Mouse (Mus musculus): ENCODE data around the gene Klhl9.
"Not testable (repeated sequence)": the region's sequence is repeated elsewhere in the genome, so short reads cannot be mapped to it uniquely, and the experiment has no call there.

Klhl9 gene

DNA sequence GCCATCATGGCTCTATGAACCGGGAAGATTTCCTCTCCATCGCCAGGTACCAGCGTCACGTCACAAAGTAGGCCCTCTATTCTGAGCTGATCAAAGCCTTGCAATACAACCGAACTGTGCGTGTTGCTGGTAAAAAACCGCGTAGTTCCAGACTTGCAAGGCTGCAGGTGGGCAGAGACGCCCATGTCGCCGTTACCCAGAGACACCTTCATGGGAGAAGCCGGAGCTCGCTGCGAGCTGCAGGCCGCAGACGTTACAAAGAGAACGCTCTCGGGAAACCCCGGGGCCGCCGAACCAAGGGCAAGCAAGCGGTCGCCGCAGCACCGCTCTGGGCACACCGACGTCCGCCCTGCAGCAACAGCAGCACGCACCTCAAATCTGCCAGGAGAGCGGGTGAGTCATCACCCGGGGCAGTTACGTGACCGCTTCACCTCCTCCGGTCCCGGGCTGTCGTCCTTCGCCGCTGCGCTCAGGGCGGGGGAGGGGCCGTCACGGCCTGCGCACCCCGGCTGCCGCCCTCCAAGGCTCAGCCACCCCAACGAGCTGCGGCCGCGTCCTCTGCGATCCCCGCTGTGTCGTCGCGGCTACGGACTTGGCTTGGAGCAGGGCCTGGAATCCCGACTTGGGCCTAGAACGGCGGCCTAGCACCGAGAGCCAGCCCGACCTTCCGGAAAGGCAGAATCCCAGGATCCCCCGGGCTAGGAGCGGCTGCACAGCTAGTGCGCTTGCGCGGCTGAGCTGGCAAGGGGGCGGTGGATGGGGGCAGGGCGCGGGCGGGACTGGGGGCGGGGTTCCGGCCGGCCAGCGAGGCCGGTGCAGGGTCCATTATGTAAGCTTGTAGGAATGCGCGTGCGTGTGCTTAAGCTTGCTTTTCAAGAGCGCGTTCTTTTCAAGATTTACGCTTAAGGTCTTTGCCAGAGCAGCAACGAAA, at the start of gene Klhl9, which contains the start of gene Gm26566:
Klhl9 (minus strand) TSS at position 675 of the 931 bp plus-strand sequence.
Gm26566 (plus strand) TSS at position 15 of the 931 bp plus-strand sequence.
- peak; percentile 85 to 86 for DNase-seq (ENCODE audit: low spot score in 2 of 2)

DNA sequence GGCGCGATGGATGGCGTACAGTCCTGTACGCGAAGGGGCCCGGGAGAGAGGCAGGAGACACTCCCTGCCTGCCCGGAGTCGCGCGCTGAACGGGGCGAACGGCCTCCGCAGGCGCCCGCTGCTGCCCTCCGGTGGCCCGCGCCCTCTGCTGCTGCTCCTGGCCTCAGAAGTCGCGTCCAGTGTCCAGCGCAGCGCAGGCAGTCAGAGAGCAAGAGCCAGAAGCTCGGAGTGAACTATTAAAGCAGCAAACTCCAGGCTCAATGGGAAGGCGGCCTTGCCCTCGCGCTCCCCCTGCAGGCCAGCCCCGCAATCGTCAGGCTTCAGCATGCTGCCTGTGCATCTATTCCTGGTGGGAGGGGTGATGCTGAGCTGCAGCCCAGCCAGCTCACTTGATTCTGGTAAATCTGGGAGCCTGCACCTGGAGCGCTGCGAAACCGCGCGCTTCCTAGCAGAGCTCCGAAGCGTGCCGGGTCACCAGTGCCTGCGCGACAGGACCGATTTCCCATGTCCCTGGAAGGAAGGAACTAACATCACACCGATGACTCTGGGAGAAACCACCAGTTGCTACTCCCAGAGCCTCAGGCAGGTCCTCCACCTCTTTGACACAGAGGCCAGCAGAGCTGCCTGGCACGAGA, 41.2 kb upstream of the Klhl9 start:
- DNase-seq (ENCODE audit: low spot score in 2 of 2): peak; percentile 47 to 52

DNA sequence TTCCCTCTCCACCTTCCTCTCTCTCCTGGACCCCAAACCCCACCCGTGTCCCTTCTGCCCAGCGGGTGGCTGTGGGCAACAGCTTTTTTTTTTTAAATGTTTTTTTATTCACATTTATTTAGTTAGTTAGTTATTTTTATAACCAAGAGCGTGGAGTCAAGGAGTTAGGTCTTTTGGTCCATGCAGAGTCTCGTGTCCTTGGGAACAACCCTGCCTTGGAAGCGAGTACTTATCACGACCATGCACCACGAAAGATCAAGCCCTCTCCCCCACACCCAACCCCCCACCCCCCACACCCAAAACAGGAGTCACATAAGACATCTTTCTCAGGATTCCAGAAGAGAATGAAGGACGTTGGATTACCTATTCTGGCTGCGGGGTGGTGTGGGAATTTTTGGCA, 40.1 kb upstream of the Klhl9 start:
- DNase-seq (ENCODE audit: low spot score in 2 of 2): not testable (repeated sequence)

DNA sequence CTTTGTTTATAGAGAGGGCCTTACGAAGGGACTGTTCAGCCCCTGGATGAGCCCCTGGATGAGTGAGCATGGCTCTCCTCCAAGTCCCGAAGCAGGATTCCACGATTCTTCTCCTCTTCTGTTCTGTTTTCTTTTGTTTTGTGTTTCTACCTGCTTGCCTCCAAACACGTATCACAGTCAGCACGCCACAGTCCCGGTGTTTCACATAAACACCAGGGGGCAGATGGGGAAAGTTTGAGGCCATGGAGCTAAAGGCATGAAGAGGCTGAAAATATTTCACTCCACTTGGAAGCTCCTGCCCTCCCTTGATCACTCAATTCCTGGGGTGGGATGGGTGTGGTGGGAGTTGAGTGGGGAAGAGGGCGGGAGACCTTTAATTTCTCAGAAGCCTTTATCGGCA, 39.5 kb upstream of the Klhl9 start:
- peak; percentile 57 to 74 for DNase-seq (ENCODE audit: low spot score in 2 of 2)

DNA sequence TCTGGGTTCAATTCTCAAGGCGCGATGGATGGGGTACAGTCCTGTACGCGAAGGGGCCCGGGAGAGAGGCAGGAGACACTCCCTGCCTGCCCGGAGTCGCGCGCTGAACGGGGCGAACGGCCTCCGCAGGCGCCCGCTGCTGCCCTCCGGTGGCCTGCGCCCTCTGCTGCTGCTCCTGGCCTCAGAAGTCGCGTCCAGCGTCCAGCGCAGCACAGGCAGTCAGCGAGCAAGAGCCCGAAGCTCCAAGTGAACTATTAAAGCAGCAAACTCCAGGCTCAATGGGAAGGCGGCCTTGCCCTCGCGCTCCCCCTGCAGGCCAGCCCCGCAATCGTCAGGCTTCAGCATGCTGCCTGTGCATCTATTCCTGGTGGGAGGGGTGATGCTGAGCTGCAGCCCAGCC, 38.2 kb upstream of the Klhl9 start:
- DNase-seq (ENCODE audit: low spot score in 2 of 2): peak; percentile 63 to 64

DNA sequence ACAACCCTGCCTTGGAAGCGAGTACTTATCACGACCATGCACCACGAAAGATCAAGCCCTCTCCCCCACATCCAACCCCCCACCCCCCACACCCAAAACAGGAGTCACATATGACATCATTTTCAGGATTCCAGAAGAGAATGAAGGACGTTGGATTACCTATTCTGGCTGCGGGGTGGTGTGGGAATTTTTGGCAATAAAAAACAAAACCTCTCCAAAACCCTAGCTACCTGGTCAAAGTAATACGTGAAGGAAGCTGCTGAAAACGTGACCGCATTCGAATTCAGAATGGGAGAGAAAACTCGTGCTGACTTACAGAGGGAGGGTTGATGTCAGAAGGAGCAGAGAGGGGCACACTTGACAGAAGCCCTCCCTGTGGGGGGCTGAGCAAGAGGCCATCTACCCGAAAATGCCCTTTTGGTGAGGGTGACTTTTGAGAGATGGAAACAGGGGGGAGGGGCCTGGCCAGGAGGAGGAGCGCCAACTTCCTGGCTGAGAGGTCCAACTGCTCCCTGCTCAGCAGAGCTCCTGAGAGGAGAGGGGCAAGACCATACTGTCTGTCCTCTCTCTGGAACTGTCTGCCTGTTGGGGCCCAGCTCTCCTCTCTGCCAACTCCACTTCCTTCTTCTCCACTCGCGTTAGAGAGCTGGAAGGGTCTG, 37.5 kb upstream of the Klhl9 start, which contains the start of gene Gm13283:
Gm13283 (plus strand) TSS at position 510 of the 659 bp plus-strand sequence.
- DNase-seq (ENCODE audit: low spot score in 2 of 2): peak; percentile 22 to 25

DNA sequence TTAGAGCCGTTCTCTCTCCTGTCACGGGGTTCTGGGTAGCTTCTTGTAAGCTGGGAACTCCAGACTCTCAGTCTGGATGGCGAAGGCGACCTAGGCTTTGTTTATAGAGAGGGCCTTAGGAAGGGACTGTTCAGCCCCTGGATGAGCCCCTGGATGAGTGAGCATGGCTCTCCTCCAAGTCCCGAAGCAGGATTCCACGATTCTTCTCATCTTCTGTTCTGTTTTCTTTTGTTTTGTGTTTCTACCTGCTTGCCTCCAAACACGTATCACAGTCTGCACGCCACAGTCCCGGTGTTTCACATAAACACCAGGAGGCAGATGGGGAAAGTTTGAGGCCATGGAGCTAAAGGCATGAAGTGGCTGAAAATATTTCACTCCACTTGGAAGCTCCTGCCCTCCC, 36.5 kb upstream of the Klhl9 start:
- not testable (repeated sequence) for DNase-seq (ENCODE audit: low spot score in 2 of 2)

DNA sequence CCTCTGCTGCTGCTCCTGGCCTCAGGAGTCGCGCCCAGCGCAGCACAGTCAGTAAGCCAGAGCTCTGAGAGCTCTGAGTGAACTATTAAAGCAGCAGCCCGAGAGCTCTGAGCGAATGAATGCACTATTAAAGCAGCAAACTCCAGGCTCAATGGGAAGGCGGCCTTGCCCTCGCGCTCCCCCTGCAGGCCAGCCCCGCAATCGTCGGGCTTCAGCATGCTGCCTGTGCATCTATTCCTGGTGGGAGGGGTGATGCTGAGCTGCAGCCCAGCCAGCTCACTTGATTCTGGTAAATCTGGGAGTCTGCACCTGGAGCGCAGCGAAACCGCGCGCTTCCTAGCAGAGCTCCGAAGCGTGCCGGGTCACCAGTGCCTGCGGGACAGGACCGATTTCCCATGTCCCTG, 35.4 kb upstream of the Klhl9 start:
- peak; percentile 90 to 92 for DNase-seq (ENCODE audit: low spot score in 2 of 2)

DNA sequence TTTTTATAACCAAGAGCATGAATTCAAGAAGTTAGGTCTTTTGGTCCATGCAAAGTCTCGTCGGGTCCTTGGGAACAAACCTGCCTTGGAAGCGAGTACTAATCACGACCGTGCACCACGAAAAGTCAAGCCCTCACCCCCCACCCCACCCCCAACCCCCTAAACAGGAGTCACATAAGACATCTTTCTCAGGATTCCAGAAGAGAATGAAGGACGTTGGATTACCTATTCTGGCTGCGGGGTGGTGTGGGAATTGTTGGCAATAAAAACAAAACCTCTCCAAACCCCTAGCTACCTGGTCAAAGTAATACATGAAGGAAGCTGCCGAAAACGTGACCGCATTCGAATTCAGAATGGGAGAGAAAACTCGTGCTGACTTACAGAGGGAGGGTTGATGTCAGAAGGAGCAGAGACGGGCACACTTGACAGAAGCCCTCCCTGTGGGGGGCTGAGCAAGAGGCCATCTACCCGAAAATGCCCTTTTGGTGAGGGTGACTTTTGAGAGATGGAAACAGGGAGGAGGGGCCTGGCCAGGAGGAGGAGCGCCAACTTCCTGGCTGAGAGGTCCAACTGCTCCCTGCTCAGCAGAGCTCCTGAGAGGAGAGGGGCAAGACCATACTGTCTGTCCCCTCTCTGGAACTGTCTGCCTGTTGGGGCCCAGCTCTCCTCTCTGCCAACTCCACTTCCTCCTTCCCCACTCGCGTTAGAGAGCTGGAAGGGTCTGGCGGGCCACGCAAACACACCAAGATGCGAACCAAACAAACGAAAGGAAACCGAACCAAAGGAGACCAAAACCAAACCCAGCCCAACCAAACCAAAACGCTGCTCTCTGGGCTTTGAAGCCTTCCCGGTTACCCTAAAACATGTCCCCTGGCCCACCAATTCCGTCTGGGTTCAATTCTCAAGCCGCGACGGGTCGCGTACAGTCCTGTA, 34.6 kb upstream of the Klhl9 start:
- DNase-seq (ENCODE audit: low spot score in 2 of 2): peak in 1 of 2 experiments; percentile 20

DNA sequence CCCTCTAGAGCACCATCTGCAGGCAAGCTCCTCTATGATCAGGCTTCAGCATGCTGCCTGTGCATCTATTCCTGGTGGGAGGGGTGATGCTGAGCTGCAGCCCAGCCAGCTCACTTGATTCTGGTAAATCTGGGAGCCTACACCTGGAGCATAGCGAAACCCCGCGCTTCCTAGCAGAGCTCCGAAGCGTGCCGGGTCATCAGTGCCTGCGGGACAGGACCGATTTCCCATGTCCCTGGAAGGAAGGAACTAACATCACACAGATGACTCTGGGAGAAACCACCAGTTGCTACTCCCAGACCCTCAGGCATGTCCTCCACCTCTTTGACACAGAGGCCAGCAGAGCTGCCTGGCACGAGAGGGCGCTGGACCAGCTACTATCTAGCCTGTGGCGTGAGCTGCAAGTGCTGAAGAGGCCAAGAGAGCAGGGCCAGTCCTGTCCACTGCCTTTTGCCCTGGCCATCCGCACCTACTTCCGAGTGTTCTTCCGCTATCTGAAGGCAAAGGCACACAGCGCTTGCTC, 32.6 kb upstream of the Klhl9 start, which contains the start of gene Gm13271:
Gm13271 (plus strand) TSS at position 51 of the 523 bp plus-strand sequence.
- peak; percentile 54 to 55 for DNase-seq (ENCODE audit: low spot score in 2 of 2)

DNA sequence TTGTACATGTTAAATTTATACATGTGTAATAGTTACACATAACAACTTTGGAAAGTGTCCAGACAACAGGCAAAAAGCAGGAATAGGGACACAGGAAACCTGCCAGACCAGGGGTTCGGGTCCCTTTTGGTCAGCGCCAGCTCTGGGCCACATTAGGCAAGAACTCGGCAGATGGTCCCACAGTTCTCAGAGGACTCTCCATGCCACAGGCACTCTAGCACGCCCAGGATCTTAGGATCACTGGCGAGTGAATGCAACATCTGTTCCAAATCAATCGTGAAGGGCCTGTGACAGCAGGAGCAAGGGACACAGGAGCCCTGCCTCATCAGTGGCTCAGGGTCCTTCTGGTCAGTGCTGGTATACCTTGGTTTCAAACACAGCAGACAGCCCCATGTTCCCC, 27.7 kb upstream of the Klhl9 start:
- no peak for DNase-seq (ENCODE audit: low spot score in 2 of 2)

DNA sequence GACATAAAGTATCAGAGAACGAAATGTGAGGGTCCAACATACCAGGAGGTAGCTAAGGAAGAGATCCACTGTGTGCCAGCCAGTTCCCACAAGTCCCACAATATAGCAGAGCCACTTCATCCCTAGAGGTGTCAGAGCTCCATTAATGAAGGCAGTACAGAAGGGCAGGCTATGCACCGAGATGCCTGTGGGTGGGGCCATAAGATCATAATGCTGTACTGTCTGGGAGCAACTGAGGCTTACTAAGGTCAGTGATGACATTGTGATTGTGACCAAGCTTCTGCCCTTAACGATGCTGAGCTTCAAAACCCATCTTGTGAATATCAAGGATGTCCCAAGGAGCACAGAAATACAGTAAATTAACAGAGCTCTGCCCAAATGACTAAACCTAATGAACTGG, 21.9 kb upstream of the Klhl9 start:
- no peak for DNase-seq (ENCODE audit: low spot score in 2 of 2)

DNA sequence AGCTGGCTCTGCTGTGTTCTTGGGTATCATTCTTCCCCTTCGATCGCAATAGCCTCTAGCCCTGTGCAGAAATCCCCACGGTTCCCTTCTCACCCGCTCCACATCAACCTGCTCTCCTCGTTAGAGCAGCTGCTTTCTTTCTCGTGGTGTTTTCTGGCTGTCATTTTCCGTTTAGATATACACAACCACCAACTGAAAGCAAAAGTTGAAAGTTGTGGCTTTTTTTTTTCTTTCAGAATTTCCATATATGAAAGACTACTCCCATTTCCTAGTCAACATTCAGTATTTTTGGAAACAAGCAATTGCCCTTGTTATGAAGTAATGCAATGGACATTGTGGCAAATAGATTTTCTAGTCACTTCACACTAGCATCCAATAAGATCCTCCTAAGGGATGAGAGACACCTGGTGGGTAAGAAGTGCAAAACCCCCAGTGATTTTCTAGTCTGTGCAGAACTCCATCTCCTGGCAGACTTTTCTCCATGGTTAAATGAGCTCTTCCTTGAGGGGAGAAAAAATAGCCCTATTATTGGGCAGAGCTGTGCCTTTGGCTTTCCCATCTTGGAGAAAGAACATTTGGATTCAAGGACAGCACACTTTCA, 20.6 kb upstream of the Klhl9 start:
- DNase-seq (ENCODE audit: low spot score in 2 of 2): no peak

DNA sequence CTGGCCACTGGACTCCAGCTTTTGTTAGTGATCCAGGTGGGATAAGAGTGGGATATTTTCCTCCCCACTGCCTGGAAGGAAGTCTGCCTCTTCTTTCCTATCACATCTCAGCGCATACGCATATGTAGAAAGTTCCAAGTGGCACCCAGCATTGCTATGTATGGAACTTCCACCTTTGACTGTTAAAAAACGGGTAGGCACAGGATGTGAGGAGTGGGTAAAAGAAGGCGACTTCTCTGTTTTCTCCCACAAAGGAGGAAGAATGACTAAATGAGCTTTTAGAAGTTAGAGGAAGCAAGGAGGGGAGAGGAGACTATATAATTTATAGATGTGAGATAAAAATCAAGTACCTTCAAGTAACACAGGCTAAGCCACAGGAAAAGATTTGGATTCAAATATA, 19.2 kb upstream of the Klhl9 start:
- no peak for DNase-seq (ENCODE audit: low spot score in 2 of 2)

DNA sequence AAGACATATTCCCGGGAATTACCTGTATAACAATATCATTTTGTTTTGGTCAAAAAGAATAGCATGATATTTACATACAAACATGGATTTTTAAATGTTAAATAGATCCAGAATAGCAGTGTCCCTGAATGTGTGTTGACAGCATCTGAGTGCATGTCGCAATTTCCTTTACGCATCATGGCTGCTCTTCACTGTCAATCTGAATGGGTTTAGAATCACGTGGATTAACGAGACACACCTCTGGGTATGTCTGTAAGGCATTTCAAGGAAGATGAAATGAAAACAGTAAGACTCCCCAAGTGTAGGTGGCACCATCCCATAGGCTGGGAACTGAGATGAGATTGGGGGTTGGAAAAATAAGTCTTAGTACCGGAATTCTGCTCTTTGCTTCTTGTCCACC, 16.8 kb upstream of the Klhl9 start:
- DNase-seq (ENCODE audit: low spot score in 2 of 2): no peak

DNA sequence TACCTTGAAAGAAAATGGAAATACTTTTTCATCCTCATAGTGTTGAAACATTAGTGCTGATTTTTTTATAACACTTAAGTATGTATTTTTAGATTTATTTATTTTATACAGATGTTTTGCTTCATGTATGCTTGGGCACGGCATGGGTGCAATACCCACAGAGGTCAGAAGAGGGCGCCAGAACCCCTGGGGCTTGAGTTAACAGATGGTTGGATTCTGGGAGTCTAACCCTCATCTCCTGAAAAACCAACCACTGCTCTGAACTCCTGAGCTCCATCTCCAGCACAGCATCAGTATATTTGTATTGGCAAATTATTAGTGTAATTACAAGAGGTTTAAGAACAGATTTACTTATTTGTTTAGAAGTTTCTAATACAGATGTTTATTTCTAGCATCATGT, 16.2 kb upstream of the Klhl9 start:
- DNase-seq (ENCODE audit: low spot score in 2 of 2): peak; percentile 60 to 68

DNA sequence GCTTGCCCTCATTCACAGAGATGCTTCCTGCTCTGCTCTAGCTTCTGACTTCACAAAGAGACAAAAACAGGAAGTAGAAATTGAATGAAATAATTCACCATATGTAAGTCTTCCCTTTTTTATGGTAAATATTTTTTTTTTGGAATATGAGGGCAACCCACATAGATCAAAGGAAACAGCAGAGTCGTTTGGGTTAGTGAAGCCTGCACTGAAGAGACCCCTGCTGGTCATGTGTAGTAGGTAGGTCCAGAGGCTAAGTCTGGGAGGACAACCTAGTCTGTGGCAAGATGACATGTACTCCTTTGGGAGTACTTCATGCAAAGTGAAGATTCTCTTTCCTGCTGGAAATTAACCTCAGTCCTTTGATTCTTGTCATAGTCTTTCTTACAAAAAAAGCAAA, 5.1 kb upstream of the Klhl9 start:
- peak in 1 of 2 experiments; percentile 36 for DNase-seq (ENCODE audit: low spot score in 2 of 2)

DNA sequence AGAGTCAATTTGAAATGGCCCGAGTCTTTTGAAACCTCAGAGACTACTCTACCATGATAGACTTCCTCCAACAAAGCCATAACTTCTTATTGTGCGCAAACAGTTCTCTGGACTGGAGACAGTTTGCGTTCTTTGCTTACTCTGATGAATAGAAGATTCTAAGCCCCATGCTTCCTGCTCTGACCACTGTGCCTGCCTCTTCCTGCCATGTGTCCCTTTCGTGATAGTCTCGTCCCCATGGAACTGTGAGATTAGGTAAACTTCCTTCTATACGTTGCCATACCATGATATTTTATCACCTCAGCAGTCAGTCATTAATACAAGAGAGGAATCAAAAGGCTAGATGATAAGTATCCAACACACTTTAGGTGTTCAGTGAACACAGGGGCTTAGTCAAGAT, 4.5 kb upstream of the Klhl9 start:
- DNase-seq (ENCODE audit: low spot score in 2 of 2): no peak

DNA sequence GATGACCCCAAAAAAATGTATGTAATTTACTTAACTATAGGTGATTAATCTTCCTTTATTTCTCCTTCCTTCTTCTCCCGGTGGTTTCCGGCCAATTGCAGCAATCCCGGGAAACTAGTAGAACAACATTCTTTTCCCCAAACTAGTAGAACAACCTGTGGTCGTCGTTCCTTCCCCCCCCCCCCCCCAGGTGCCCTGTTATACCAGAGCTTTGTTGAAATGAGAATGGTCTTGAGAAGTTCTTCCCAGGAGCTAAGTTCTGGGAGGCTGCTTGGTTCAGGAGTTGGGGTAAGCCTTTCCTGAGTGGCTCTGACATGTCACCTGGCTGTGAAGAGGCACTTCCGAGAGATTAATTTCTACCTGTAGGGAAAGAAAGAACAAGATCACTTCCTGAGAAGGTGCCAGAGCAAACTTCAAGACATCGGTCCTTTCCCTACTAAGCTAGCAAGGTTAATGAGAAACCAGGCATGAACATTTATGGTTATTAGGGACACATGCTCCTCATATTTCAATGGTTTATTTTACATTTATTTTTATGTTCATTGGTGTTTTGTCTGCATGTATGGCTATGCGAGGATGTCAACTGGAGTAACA, 1.3 kb upstream of the Klhl9 start:
- no peak for DNase-seq (ENCODE audit: low spot score in 2 of 2)

DNA sequence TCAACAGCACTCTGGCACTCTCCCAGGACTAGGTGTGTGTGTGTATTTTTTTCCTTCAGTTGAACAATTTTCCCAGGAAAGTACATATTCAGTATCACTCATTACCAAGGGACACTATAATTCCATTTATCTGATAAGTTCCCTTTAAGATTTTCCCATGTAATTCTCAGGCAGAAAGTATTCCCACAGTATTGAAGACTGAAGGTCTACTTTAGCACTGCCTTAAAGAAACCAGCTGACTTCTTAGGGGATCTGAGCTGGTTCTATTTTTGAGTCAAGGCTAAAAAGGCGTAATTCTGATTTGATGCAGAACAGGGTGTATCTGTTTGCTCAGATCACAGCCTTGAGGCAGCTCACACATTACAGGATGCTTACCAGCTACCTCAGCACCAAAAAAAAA, 3.5 kb downstream of the Klhl9 start:
- no peak for DNase-seq (ENCODE audit: low spot score in 2 of 2)
